Mouse (Mus musculus) induced T-regulatory cell, adult 2 months (primary cell): ENCODE measurements around the gene Gdf7.

ENCODE experiments used
- DNase-seq: peaks from one replicate; pipeline ENCODE4 v3.0.0-alpha.2; 2012; ENCODE audit warnings: low read depth

Gene Gdf7

DNA sequence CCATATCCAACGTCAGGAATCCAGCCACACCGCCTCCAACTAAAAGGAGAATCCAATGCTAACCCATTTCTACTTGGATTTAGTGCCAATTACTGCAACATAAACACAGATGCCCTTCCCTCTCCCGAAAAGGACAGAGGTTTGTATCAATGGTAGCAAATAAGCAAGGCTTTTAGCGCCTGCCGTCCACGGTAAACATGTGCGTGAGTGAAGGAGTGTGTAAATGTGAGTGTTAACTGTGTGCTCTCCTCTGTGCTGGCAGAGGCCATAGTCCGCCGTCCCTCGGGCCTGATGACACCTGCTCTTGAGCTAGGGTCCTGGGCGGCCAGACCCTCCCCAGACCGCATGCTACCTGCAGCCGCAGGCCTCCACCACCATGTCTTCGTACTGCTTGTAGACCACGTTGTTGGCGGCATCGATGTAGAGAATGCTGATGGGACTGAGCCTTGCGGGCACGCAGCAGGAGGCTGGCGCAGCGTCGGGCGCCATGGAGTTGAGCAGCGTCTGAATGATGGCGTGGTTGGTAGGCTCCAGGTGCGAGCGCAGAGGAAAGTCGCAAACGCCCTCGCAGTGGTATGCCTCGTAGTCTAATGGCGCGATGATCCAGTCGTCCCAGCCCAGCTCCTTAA lies 4.1 kb downstream of the Gdf7 start:
- DNase-seq, result no peak

- no peak for DNase-seq
Observed at GRCm38 (mm10) chr12:8296154-8296553, 5.6 kb downstream of the Gdf7 start.

DNA sequence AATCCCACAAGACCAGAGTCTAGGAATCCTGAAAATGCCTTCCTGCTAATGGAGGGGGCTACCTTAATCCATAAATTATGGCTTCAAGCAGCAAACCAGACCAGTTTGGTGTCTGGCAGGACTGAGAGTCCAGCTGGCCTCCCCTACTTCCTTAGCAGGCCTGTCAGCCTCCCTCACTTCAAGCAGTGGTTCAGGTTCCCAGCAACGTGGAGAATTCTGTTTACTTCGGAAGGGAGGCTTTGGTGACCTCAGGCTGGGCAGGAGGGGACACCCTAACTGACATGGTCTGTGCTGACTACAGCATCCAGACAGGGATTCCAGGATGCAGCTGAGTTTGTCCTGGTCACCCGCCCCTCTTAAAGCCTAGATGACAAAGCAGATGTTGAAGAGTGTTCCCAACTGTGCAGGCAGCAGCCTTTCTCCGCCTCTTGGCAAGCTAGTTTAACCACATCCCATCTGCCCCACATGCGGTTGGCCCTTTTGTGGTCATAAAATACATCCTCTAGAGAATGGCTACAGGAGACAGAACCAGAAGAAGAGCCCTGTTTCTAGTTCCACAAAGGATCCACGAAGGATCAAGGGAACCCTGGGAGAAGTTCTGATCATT lies 6.3 kb downstream of the Gdf7 start:
- no peak for DNase-seq

GRCm38 (mm10) chr12:8291157-8291853 lies 10.4 kb downstream of the Gdf7 start:
- DNase-seq, result no peak

DNA sequence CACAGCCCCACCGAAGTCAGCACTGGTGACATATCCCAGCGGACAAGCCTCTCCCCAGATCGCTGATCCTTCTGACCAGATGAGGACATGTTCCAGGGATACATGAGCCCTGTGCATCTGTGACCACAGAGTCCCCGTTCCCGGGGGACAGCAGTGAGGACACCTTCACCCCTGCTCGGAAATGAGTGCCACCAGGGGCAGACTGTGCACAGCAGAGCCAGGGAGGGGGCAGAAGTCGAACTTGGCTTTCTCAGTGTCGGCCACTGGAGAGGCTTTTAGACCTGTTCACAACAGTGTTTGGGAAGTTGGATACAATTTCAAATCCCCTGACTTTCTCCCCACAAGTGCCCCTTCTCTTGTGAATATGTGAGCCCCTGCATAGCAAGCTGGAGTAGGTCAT lies 12.3 kb downstream of the Gdf7 start:
- no peak for DNase-seq

DNA sequence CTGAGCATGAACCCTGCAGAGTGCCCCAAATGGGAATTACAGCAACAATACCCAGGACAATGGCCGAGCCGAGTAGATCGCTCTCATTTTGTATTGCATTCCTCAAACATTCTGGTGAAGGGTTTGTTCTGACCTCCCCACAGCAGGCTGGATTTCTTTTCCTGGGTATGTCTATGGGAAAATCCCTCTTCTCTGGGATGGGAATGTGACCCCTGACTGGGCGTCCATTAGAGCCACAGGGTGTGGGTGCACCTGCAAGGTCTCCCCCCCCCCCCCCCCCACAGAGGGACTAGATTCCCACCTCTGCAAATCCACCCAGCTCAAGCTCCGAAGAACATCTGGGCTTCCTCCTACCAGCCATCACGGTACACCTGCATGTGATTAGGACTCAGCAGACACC lies 12.7 kb downstream of the Gdf7 start:
- no peak for DNase-seq

GRCm38 (mm10) chr12:8287970-8288369 lies 13.8 kb downstream of the Gdf7 start:
- DNase-seq, result peak; percentile 36

GRCm38 (mm10) chr12:8281225-8282017 lies 20.3 kb downstream of the Gdf7 start:
- no peak for DNase-seq

- DNase-seq, result no peak
Observed at GRCm38 (mm10) chr12:8275424-8275823, 26.3 kb downstream of the Gdf7 start.

GRCm38 (mm10) chr12:8273471-8274171 lies 28.1 kb downstream of the Gdf7 start:
- DNase-seq, result no peak

GRCm38 (mm10) chr12:8271405-8271804 lies 30.3 kb downstream of the Gdf7 start:
- DNase-seq, result no peak

- no peak for DNase-seq
Observed at GRCm38 (mm10) chr12:8269627-8270026, 32.1 kb downstream of the Gdf7 start.

GRCm38 (mm10) chr12:8266311-8266710 lies 35.4 kb downstream of the Gdf7 start:
- no peak for DNase-seq

- DNase-seq, result no peak
Observed at GRCm38 (mm10) chr12:8260297-8260696, 41.5 kb downstream of the Gdf7 start.
